Mouse (Mus musculus) MEL (cell line): ENCODE results near the gene 1700022I11Rik. TPM values are rescaled to one million over a fixed set of nuclear protein-coding genes. Genes with fewer than 3 reads are reported as not detected.

Source experiments
- DNase-seq: peaks from one replicate; pipeline ENCODE4 v3.0.0; 2011; ENCODE audit warnings: low read depth, low spot score
- H3K27ac ChIP-seq: 2 replicates; pipeline ENCODE4 v1.5.1; 2012; ENCODE audit warnings: low read depth, mild to moderate bottlenecking, control low read depth, low read length, moderate library complexity; ENCODE audit not compliant: control insufficient read depth
- H3K27me3 ChIP-seq, 2 experiments: fragments of 150-350 bp in 1 of 2; sonication (generic) in 1 of 2; 2 replicates each; pipeline ENCODE4 v1.6.1; 2012; ENCODE audit warnings: low read length in 2 of 2, mild to moderate bottlenecking in 2 of 2, improper control_type of control experiment in 1 of 2, moderate library complexity in 1 of 2; ENCODE audit not compliant: insufficient read depth in 2 of 2, control insufficient read depth in 1 of 2
- H3K36me3 ChIP-seq, 2 experiments: 2 replicates each; pipeline ENCODE4 v1.6.1; 2012 to 2014; ENCODE audit warnings: low read length in 2 of 2, improper control_type of control experiment in 1 of 2, inconsistent platforms in 1 of 2, mild to moderate bottlenecking in 1 of 2; ENCODE audit not compliant: insufficient read depth in 2 of 2, control insufficient read depth in 1 of 2
- H3K4me1 ChIP-seq, 2 experiments: fragments of 150-350 bp in 1 of 2; sonication (generic) in 1 of 2; 2 replicates each; pipeline ENCODE4 v1.6.1; 2012; ENCODE audit warnings: low read length in 2 of 2, improper control_type of control experiment in 1 of 2, mild to moderate bottlenecking in 1 of 2; ENCODE audit not compliant: insufficient read depth in 2 of 2, control insufficient read depth in 1 of 2
- H3K4me3 ChIP-seq, 2 experiments: fragments of 150-350 bp in 1 of 2; sonication (generic) in 1 of 2; 2 replicates each; pipeline ENCODE4 v1.5.1; 2012; ENCODE audit warnings: low read depth in 2 of 2, low read length in 2 of 2, mild to moderate bottlenecking in 2 of 2, moderate library complexity in 2 of 2, control low read depth in 1 of 2, improper control_type of control experiment in 1 of 2; ENCODE audit not compliant: control insufficient read depth in 1 of 2, insufficient read depth in 1 of 2
- H3K79me2 ChIP-seq: 2 replicates; pipeline ENCODE4 v1.6.1; 2012; ENCODE audit warnings: mild to moderate bottlenecking, low read length, moderate library complexity; ENCODE audit not compliant: control insufficient read depth, poor library complexity, insufficient read depth
- H3K9ac ChIP-seq: 2 replicates; pipeline ENCODE4 v1.6.1; 2012; ENCODE audit warnings: low read depth, mild to moderate bottlenecking, control low read depth, low read length, moderate library complexity; ENCODE audit not compliant: control insufficient read depth, poor library complexity, severe bottlenecking
- H3K9me3 ChIP-seq: fragments of 150-350 bp; sonication (generic); replicated peaks from 2 replicates; pipeline ENCODE4 v1.6.1; 2012; ENCODE audit warnings: mild to moderate bottlenecking, low read length, improper control_type of control experiment, moderate library complexity; ENCODE audit not compliant: insufficient read depth
- BHLHE40 ChIP-seq: IDR thresholded peaks from 2 replicates; pipeline ENCODE4 v1.6.1; 2012; ENCODE audit warnings: low read depth, mild to moderate bottlenecking, inconsistent platforms, low read length, improper control_type of control experiment, borderline replicate concordance
- CHD2 ChIP-seq: IDR thresholded peaks from 2 replicates; pipeline ENCODE4 v1.6.1; 2011; ENCODE audit warnings: low read length, improper control_type of control experiment
- CTCF ChIP-seq, 3 experiments: IDR thresholded peaks in 2 of 3; conservative IDR thresholded peaks in 1 of 3; 2 replicates each; pipeline ENCODE4 v1.5.1; 2011 to 2012; ENCODE audit warnings: low read length in 3 of 3, low read depth in 2 of 3, mild to moderate bottlenecking in 2 of 3, improper control_type of control experiment in 1 of 3, inconsistent platforms in 1 of 3, mixed read lengths in 1 of 3, moderate library complexity in 1 of 3; ENCODE audit not compliant: control insufficient read depth in 1 of 3, insufficient read depth in 1 of 3, poor library complexity in 1 of 3, severe bottlenecking in 1 of 3
- E2F4 ChIP-seq: IDR thresholded peaks from 2 replicates; pipeline ENCODE4 v1.6.1; 2011; ENCODE audit warnings: low read depth, low read length, improper control_type of control experiment, borderline replicate concordance
- EP300 ChIP-seq, 2 experiments: IDR thresholded peaks; 2 replicates each; pipeline ENCODE4 v1.6.1; 2011; ENCODE audit warnings: improper control_type of control experiment in 2 of 2, low read length in 2 of 2, low read depth in 1 of 2, mild to moderate bottlenecking in 1 of 2
- GABPA ChIP-seq: IDR thresholded peaks from 2 replicates; pipeline ENCODE4 v1.6.1; 2012; ENCODE audit warnings: low read depth, mild to moderate bottlenecking, inconsistent platforms, low read length, improper control_type of control experiment, moderate library complexity
- GATA1 ChIP-seq: IDR thresholded peaks from 2 replicates; pipeline ENCODE4 v1.6.1; 2011; ENCODE audit warnings: low read depth, low read length, improper control_type of control experiment
- HCFC1 ChIP-seq: IDR thresholded peaks from 2 replicates; pipeline ENCODE4 v1.6.1; 2012; ENCODE audit warnings: low read depth, mild to moderate bottlenecking, inconsistent platforms, low read length, improper control_type of control experiment, moderate library complexity
- JUND ChIP-seq: IDR thresholded peaks from 2 replicates; pipeline ENCODE4 v1.6.1; 2011; ENCODE audit warnings: low read depth, mild to moderate bottlenecking, improper control_type of control experiment, low read length
- KAT2A ChIP-seq: conservative IDR thresholded peaks from 2 replicates; pipeline ENCODE4 v1.6.1; 2012; ENCODE audit warnings: low read depth, low read length, improper control_type of control experiment, inconsistent platforms
- MAX ChIP-seq: IDR thresholded peaks from 2 replicates; pipeline ENCODE4 v1.6.1; 2011; ENCODE audit warnings: low read length, improper control_type of control experiment
- MXI1 ChIP-seq: IDR thresholded peaks from 2 replicates; pipeline ENCODE4 v1.6.1; 2011; ENCODE audit warnings: mild to moderate bottlenecking, low read depth, low read length, improper control_type of control experiment
- MYB ChIP-seq: IDR thresholded peaks from 2 replicates; pipeline ENCODE4 v1.6.1; 2011; ENCODE audit warnings: mild to moderate bottlenecking, low read depth, low read length, improper control_type of control experiment
- MYC ChIP-seq: IDR thresholded peaks from 2 replicates; pipeline ENCODE4 v1.6.1; 2011; ENCODE audit warnings: low read depth, mild to moderate bottlenecking, low read length, improper control_type of control experiment, moderate library complexity
- NELFE ChIP-seq: IDR thresholded peaks from 2 replicates; pipeline ENCODE4 v1.6.1; 2011; ENCODE audit warnings: low read depth, low read length, improper control_type of control experiment
- NRF1 ChIP-seq: IDR thresholded peaks from 2 replicates; pipeline ENCODE4 v1.6.1; 2014; ENCODE audit warnings: low read depth, mild to moderate bottlenecking, inconsistent platforms, low read length, improper control_type of control experiment, moderate library complexity; ENCODE audit not compliant: poor library complexity, insufficient read depth, severe bottlenecking
- POLR2A ChIP-seq, 2 experiments: IDR thresholded peaks; 2 replicates each; pipeline ENCODE4 v1.6.1; 2011 to 2012; ENCODE audit warnings: low read length in 2 of 2, mild to moderate bottlenecking in 2 of 2, control low read depth in 1 of 2, improper control_type of control experiment in 1 of 2, low read depth in 1 of 2, moderate library complexity in 1 of 2; ENCODE audit not compliant: control insufficient read depth in 1 of 2, insufficient read depth in 1 of 2, poor library complexity in 1 of 2
- POLR2AphosphoS5 ChIP-seq: IDR thresholded peaks from 2 replicates; pipeline ENCODE4 v1.6.1; 2012; ENCODE audit warnings: low read depth, borderline replicate concordance, mild to moderate bottlenecking, inconsistent platforms, low read length, moderate library complexity, mixed read lengths
- RAD21 ChIP-seq: IDR thresholded peaks from 2 replicates; pipeline ENCODE4 v1.6.1; 2011; ENCODE audit warnings: mild to moderate bottlenecking, low read depth, low read length, improper control_type of control experiment
- RCOR1 ChIP-seq: IDR thresholded peaks from 2 replicates; pipeline ENCODE4 v1.6.1; 2012; ENCODE audit warnings: low read depth, mild to moderate bottlenecking, inconsistent platforms, low read length, improper control_type of control experiment
- SIN3A ChIP-seq: IDR thresholded peaks from 2 replicates; pipeline ENCODE4 v1.6.1; 2012; ENCODE audit warnings: low read length, improper control_type of control experiment, inconsistent platforms
- SMC3 ChIP-seq: IDR thresholded peaks from 2 replicates; pipeline ENCODE4 v1.6.1; 2011; ENCODE audit warnings: low read depth, low read length, improper control_type of control experiment
- TAL1 ChIP-seq: IDR thresholded peaks from 2 replicates; pipeline ENCODE4 v1.6.1; 2012; ENCODE audit warnings: mild to moderate bottlenecking, inconsistent platforms, low read length, moderate library complexity, mixed read lengths
- TBP ChIP-seq: IDR thresholded peaks from 2 replicates; pipeline ENCODE4 v1.8.0; 2011; ENCODE audit warnings: low read depth, low read length, improper control_type of control experiment
- TCF12 ChIP-seq: IDR thresholded peaks from 2 replicates; pipeline ENCODE4 v1.6.1; 2014; ENCODE audit warnings: low read depth, mild to moderate bottlenecking, inconsistent platforms, low read length, improper control_type of control experiment, moderate library complexity
- UBTF ChIP-seq: IDR thresholded peaks from 2 replicates; pipeline ENCODE4 v1.6.1; 2012; ENCODE audit warnings: low read depth, mild to moderate bottlenecking, inconsistent platforms, low read length, improper control_type of control experiment, moderate library complexity, borderline replicate concordance; ENCODE audit not compliant: insufficient read depth
- USF2 ChIP-seq, 2 experiments: IDR thresholded peaks; 2 replicates each; pipeline ENCODE4 v1.6.1; 2011 to 2012; ENCODE audit warnings: improper control_type of control experiment in 2 of 2, low read length in 2 of 2, borderline replicate concordance in 1 of 2, inconsistent platforms in 1 of 2, low read depth in 1 of 2, mild to moderate bottlenecking in 1 of 2; ENCODE audit not compliant: insufficient read depth in 1 of 2
- ZC3H11A ChIP-seq: IDR thresholded peaks from 2 replicates; pipeline ENCODE4 v1.6.1; 2012; ENCODE audit warnings: low read depth, mild to moderate bottlenecking, inconsistent platforms, low read length, improper control_type of control experiment
- ZNF384 ChIP-seq: IDR thresholded peaks from 2 replicates; pipeline ENCODE4 v1.6.1; 2012; ENCODE audit warnings: low read depth, mild to moderate bottlenecking, inconsistent platforms, low read length, improper control_type of control experiment
- polyA plus RNA-seq, 2 experiments: library from polyadenylated mRNA; stranded (reverse) in 1 of 2; unstranded in 1 of 2; fragments of >175 nt in 1 of 2; fragments of >200 nt in 1 of 2; gene quantifications; 2 replicates each; pipeline versions ENCODE4 v1.2.1 to v1.2.4; 2012; ENCODE audit warnings: low replicate concordance in 2 of 2, low read depth in 1 of 2; ENCODE audit not compliant: insufficient read length in 2 of 2, insufficient read depth in 1 of 2, missing spikeins in 1 of 2
- total RNA-seq: library from RNA; depleted of rRNA; stranded (reverse); fragments of 300-350 nt; gene quantifications from 2 replicates; pipeline ENCODE4 v1.2.3, GENCODE M21; 2012

1700022I11Rik gene
- total and polyA plus RNA-seq, 3 experiments, result 0.39 to 0.54 TPM; not detected in 1

GRCm38 (mm10) chr4:42998022-42998421 is 28.6 kb downstream of the 1700022I11Rik start:
- no peak overlapping the region for H3K27ac ChIP-seq
- TF ChIP-seq NELFE, result no peak
- TF ChIP-seq CTCF (IDR thresholded peaks at IDR 0.05 in 2 of 3, conservative IDR thresholded peaks at IDR 0.05 in 1 of 3; ENCODE audit: control insufficient read depth in 1 of 3, insufficient read depth in 1 of 3, low read depth in 2 of 3, low read length in 3 of 3, poor library complexity in 1 of 3, severe bottlenecking in 1 of 3), result no peak
- no peak for TF ChIP-seq RAD21
- H3K4me1 ChIP-seq, result peaks cover 3 to 13% of the 10 kb centered on the region in 2 experiments; a peak in 3 of 4 replicates
- peak overlapping the region; percentile 83 for H3K9ac ChIP-seq
- no peak for DNase-seq
- peaks cover 26 to 28% of the 10 kb centered on the region in 2 experiments for H3K36me3 ChIP-seq
- no peaks in the 10 kb centered on the region for H3K9me3 ChIP-seq
- peaks cover 38% of the 10 kb centered on the region for H3K79me2 ChIP-seq
- no peaks in the 10 kb centered on the region for H3K27me3 ChIP-seq
- peak overlapping the region; percentile 46 to 68 for H3K4me3 ChIP-seq

- Histone ChIP-seq H3K4me1 (peaks cover 3 to 13% of the 10 kb centered on the region in 2 experiments; a peak in 3 of 4 replicates), H3K9me3 (no peaks in the 10 kb centered on the region), H3K79me2 (peaks cover 36% of the 10 kb centered on the region), H3K27me3 (no peaks in the 10 kb centered on the region), H3K36me3 (peaks cover 17 to 25% of the 10 kb centered on the region in 2 experiments), H3K4me3 (peak overlapping the region; percentile 68 to 78), H3K9ac (peak overlapping the region; percentile 83), H3K27ac (peak overlapping the region; percentile 91)
- peak; percentile 87 for DNase-seq
- no peak for TF ChIP-seq GABPA
- no peak; the same call in 1 of the 2 replicates for TF ChIP-seq TCF12
- TF ChIP-seq BHLHE40, result no peak
- no peak for TF ChIP-seq TAL1
- TF ChIP-seq KAT2A, result no peak; the same call in 1 of the 2 replicates
- no peak for TF ChIP-seq USF2 (IDR thresholded peaks at IDR 0.05; ENCODE audit: borderline replicate concordance in 1 of 2, insufficient read depth in 1 of 2, low read depth in 1 of 2, low read length in 2 of 2)
- TF ChIP-seq SMC3, result no peak
- TF ChIP-seq NELFE, result peak; percentile 51; the same call in 1 of the 2 replicates
- TF ChIP-seq POLR2A (IDR thresholded peaks at IDR 0.05; ENCODE audit: control insufficient read depth in 1 of 2, insufficient read depth in 1 of 2, low read depth in 1 of 2, low read length in 2 of 2, poor library complexity in 1 of 2), result peak; percentile 59 to 69; a peak in 1 of 4 replicates
- no peak for TF ChIP-seq RAD21
- TF ChIP-seq CHD2, result no peak
- TF ChIP-seq ZC3H11A, result no peak
- no peak for TF ChIP-seq RCOR1
- TF ChIP-seq JUND, result no peak
- peak; percentile 98 for TF ChIP-seq MXI1
- peak; percentile 61 for TF ChIP-seq HCFC1
- no peak for TF ChIP-seq POLR2AphosphoS5
- no peak for TF ChIP-seq E2F4
- no peak; the same call in 1 of the 2 replicates for TF ChIP-seq MYC
- no peak for TF ChIP-seq ZNF384
- TF ChIP-seq SIN3A, result peak; percentile 80; the same call in 1 of the 2 replicates
- no peak for TF ChIP-seq TBP
- 0 out of 2 replicates have a peak, but pooled peaks have one; percentile 46 for TF ChIP-seq UBTF
- no peak for TF ChIP-seq MYB
- TF ChIP-seq EP300 (IDR thresholded peaks at IDR 0.05; ENCODE audit: low read depth in 1 of 2, low read length in 2 of 2), result no peak
- TF ChIP-seq GATA1, result no peak
- TF ChIP-seq MAX, result peak; percentile 80; the same call in 1 of the 2 replicates
- no peak for TF ChIP-seq NRF1
- peak in 2 of 3 experiments; percentile 26 to 53; a peak in 5 of 6 replicates for TF ChIP-seq CTCF (IDR thresholded peaks at IDR 0.05 in 2 of 3, conservative IDR thresholded peaks at IDR 0.05 in 1 of 3; ENCODE audit: control insufficient read depth in 1 of 3, insufficient read depth in 1 of 3, low read depth in 2 of 3, low read length in 3 of 3, poor library complexity in 1 of 3, severe bottlenecking in 1 of 3)
Observed at GRCm38 (mm10) chr4:42999451-43000140, 30.2 kb downstream of the 1700022I11Rik start.
